Mouse (Mus musculus): Measurements from ENCODE around the gene Itgb1. TPM values are rescaled to one million over a fixed set of nuclear protein-coding genes. Genes with fewer than 3 reads are reported as not detected.

Itgb1 gene
- total and polyA plus RNA-seq, 3 experiments = 53.8 to 315 (median 215) TPM

GRCm38 (mm10) chr8:128666576-128667263 lies 18.7 kb upstream of the Itgb1 start:
- DNase-seq (ENCODE audit: low spot score) (no peak), ATAC-seq (ENCODE audit: extremely low read depth, insufficient number of reproducible peaks, low FRiP score, poor library complexity, severe bottlenecking) (no peak)
- 0 out of 2 replicates have a peak, but pooled peaks cover 4% of the 10 kb centered on the region for H3K4me1 ChIP-seq (ENCODE audit: insufficient read depth, low read depth, low read length)
- H3K9me3 ChIP-seq (replicated peaks) = no peaks in the 10 kb centered on the region
- H3K27me3 ChIP-seq (ENCODE audit: insufficient read depth, low read length) = peaks cover 7% of the 10 kb centered on the region
- no peak for TF ChIP-seq GATA2 (IDR thresholded peaks at IDR 0.05; ENCODE audit: borderline replicate concordance, low read depth, low read length)
- no peak for TF ChIP-seq CTCF (IDR thresholded peaks at IDR 0.05; ENCODE audit: low read depth, low read length)
- no peak for TF ChIP-seq GATA1 (IDR thresholded peaks at IDR 0.05; ENCODE audit: borderline replicate concordance, low read length)
- TF ChIP-seq TAL1 (conservative IDR thresholded peaks at IDR 0.05; ENCODE audit: low read depth, low read length) = no peak
- no peak for TF ChIP-seq POLR2AphosphoS5 (IDR thresholded peaks at IDR 0.05; ENCODE audit: insufficient replicate concordance, low read depth, low read length)
- no peaks in the 10 kb centered on the region for H3K36me3 ChIP-seq (replicated peaks)
- H3K4me3 ChIP-seq (ENCODE audit: low read depth, low read length) = no peak overlapping the region

GRCm38 (mm10) chr8:128671813-128672212 lies 13.6 kb upstream of the Itgb1 start:
- Histone ChIP-seq H3K9me3 (replicated peaks) (no peaks in the 10 kb centered on the region), H3K36me3 (replicated peaks) (no peaks in the 10 kb centered on the region), H3K4me1 (ENCODE audit: insufficient read depth, low read depth, low read length) (peaks cover 9% of the 10 kb centered on the region), H3K4me3 (ENCODE audit: low read depth, low read length) (no peak overlapping the region), H3K27me3 (ENCODE audit: insufficient read depth, low read length) (peaks cover 2% of the 10 kb centered on the region; the same call in 1 of the 2 replicates)
- TF ChIP-seq POLR2AphosphoS5 (IDR thresholded peaks at IDR 0.05; ENCODE audit: insufficient replicate concordance, low read depth, low read length) (no peak), CTCF (IDR thresholded peaks at IDR 0.05; ENCODE audit: low read depth, low read length) (no peak), GATA2 (IDR thresholded peaks at IDR 0.05; ENCODE audit: borderline replicate concordance, low read depth, low read length) (no peak), GATA1 (IDR thresholded peaks at IDR 0.05; ENCODE audit: borderline replicate concordance, low read length) (no peak), TAL1 (conservative IDR thresholded peaks at IDR 0.05; ENCODE audit: low read depth, low read length) (no peak)
- ATAC-seq (ENCODE audit: extremely low read depth, insufficient number of reproducible peaks, low FRiP score, poor library complexity, severe bottlenecking) (no peak), DNase-seq (ENCODE audit: low spot score) (no peak)

GRCm38 (mm10) chr8:128672441-128672840 lies 13.0 kb upstream of the Itgb1 start:
- Histone ChIP-seq H3K27me3 (ENCODE audit: insufficient read depth, low read length) (peaks cover 2% of the 10 kb centered on the region; the same call in 1 of the 2 replicates), H3K4me1 (ENCODE audit: insufficient read depth, low read depth, low read length) (peaks cover 9% of the 10 kb centered on the region), H3K4me3 (ENCODE audit: low read depth, low read length) (no peak overlapping the region), H3K9me3 (replicated peaks) (no peaks in the 10 kb centered on the region), H3K36me3 (replicated peaks) (no peaks in the 10 kb centered on the region)
- DNase-seq (ENCODE audit: low spot score) = no peak
- no peak for ATAC-seq (ENCODE audit: extremely low read depth, insufficient number of reproducible peaks, low FRiP score, poor library complexity, severe bottlenecking)
- TF ChIP-seq GATA2 (IDR thresholded peaks at IDR 0.05; ENCODE audit: borderline replicate concordance, low read depth, low read length) = no peak
- TF ChIP-seq POLR2AphosphoS5 (IDR thresholded peaks at IDR 0.05; ENCODE audit: insufficient replicate concordance, low read depth, low read length) = no peak
- no peak for TF ChIP-seq CTCF (IDR thresholded peaks at IDR 0.05; ENCODE audit: low read depth, low read length)
- TF ChIP-seq GATA1 (IDR thresholded peaks at IDR 0.05; ENCODE audit: borderline replicate concordance, low read length) = no peak
- TF ChIP-seq TAL1 (conservative IDR thresholded peaks at IDR 0.05; ENCODE audit: low read depth, low read length) = no peak

GRCm38 (mm10) chr8:128672950-128673349 lies 12.5 kb upstream of the Itgb1 start:
- TF ChIP-seq POLR2AphosphoS5 (IDR thresholded peaks at IDR 0.05; ENCODE audit: insufficient replicate concordance, low read depth, low read length) (no peak), GATA2 (IDR thresholded peaks at IDR 0.05; ENCODE audit: borderline replicate concordance, low read depth, low read length) (no peak), CTCF (IDR thresholded peaks at IDR 0.05; ENCODE audit: low read depth, low read length) (no peak)
- ATAC-seq (ENCODE audit: extremely low read depth, insufficient number of reproducible peaks, low FRiP score, poor library complexity, severe bottlenecking) (no peak), DNase-seq (ENCODE audit: low spot score) (no peak)
- peaks cover 9% of the 10 kb centered on the region for H3K4me1 ChIP-seq (ENCODE audit: insufficient read depth, low read depth, low read length)
- H3K27me3 ChIP-seq (ENCODE audit: insufficient read depth, low read length) = peaks cover 2% of the 10 kb centered on the region; the same call in 1 of the 2 replicates
- no peaks in the 10 kb centered on the region for H3K36me3 ChIP-seq (replicated peaks)
- no peak overlapping the region for H3K4me3 ChIP-seq (ENCODE audit: low read depth, low read length)
- H3K9me3 ChIP-seq (replicated peaks) = no peaks in the 10 kb centered on the region

- ATAC-seq (ENCODE audit: extremely low read depth, insufficient number of reproducible peaks, low FRiP score, poor library complexity, severe bottlenecking) (no peak), DNase-seq (ENCODE audit: low spot score) (no peak)
- Histone ChIP-seq H3K4me1 (ENCODE audit: insufficient read depth, low read depth, low read length) (peaks cover 23% of the 10 kb centered on the region), H3K27me3 (ENCODE audit: insufficient read depth, low read length) (no peaks in the 10 kb centered on the region), H3K36me3 (replicated peaks) (no peaks in the 10 kb centered on the region), H3K4me3 (ENCODE audit: low read depth, low read length) (no peak overlapping the region), H3K9me3 (replicated peaks) (no peaks in the 10 kb centered on the region)
- no peak for TF ChIP-seq CTCF (IDR thresholded peaks at IDR 0.05; ENCODE audit: low read depth, low read length)
- TF ChIP-seq POLR2AphosphoS5 (IDR thresholded peaks at IDR 0.05; ENCODE audit: insufficient replicate concordance, low read depth, low read length) = no peak
- no peak for TF ChIP-seq GATA2 (IDR thresholded peaks at IDR 0.05; ENCODE audit: borderline replicate concordance, low read depth, low read length)
- no peak for TF ChIP-seq GATA1 (IDR thresholded peaks at IDR 0.05; ENCODE audit: borderline replicate concordance, low read length)
- no peak for TF ChIP-seq TAL1 (conservative IDR thresholded peaks at IDR 0.05; ENCODE audit: low read depth, low read length)
These were observed 9.4 kb upstream of the Itgb1 start for GRCm38 (mm10) chr8:128675848-128676629.

- Histone ChIP-seq H3K9me3 (replicated peaks) (no peaks in the 10 kb centered on the region), H3K36me3 (replicated peaks) (no peaks in the 10 kb centered on the region), H3K27me3 (ENCODE audit: insufficient read depth, low read length) (no peaks in the 10 kb centered on the region), H3K4me1 (ENCODE audit: insufficient read depth, low read depth, low read length) (peaks cover 25% of the 10 kb centered on the region), H3K4me3 (ENCODE audit: low read depth, low read length) (no peak overlapping the region)
- no peak for ATAC-seq (ENCODE audit: extremely low read depth, insufficient number of reproducible peaks, low FRiP score, poor library complexity, severe bottlenecking)
- TF ChIP-seq TAL1 (conservative IDR thresholded peaks at IDR 0.05; ENCODE audit: low read depth, low read length) = no peak
- no peak for TF ChIP-seq GATA2 (IDR thresholded peaks at IDR 0.05; ENCODE audit: borderline replicate concordance, low read depth, low read length)
- no peak for TF ChIP-seq GATA1 (IDR thresholded peaks at IDR 0.05; ENCODE audit: borderline replicate concordance, low read length)
- TF ChIP-seq CTCF (IDR thresholded peaks at IDR 0.05; ENCODE audit: low read depth, low read length) = no peak
- no peak for TF ChIP-seq POLR2AphosphoS5 (IDR thresholded peaks at IDR 0.05; ENCODE audit: insufficient replicate concordance, low read depth, low read length)
- no peak for DNase-seq (ENCODE audit: low spot score)
These were observed 5.5 kb upstream of the Itgb1 start for GRCm38 (mm10) chr8:128679909-128680308.
